Mouse (Mus musculus): ENCODE data around the gene Hypk.
A peak's percentile ranks its signal among the peaks of the same experiment; 100 is the strongest.
"Not testable (repeated sequence)": the region's sequence is repeated elsewhere in the genome, so short reads cannot be mapped to it uniquely, and the experiment has no call there.

The Hypk gene

GRCm38 (mm10) chr2:121484403-121484802, 31.3 kb downstream of the Hypk start:
- DNase-seq (ENCODE audit: extremely low read depth, insufficient read length, low spot score), result not testable (repeated sequence)

GRCm38 (mm10) chr2:121501550-121501949, 48.5 kb downstream of the Hypk start:
- DNase-seq (ENCODE audit: extremely low read depth, insufficient read length, low spot score), result not testable (repeated sequence)

DNA sequence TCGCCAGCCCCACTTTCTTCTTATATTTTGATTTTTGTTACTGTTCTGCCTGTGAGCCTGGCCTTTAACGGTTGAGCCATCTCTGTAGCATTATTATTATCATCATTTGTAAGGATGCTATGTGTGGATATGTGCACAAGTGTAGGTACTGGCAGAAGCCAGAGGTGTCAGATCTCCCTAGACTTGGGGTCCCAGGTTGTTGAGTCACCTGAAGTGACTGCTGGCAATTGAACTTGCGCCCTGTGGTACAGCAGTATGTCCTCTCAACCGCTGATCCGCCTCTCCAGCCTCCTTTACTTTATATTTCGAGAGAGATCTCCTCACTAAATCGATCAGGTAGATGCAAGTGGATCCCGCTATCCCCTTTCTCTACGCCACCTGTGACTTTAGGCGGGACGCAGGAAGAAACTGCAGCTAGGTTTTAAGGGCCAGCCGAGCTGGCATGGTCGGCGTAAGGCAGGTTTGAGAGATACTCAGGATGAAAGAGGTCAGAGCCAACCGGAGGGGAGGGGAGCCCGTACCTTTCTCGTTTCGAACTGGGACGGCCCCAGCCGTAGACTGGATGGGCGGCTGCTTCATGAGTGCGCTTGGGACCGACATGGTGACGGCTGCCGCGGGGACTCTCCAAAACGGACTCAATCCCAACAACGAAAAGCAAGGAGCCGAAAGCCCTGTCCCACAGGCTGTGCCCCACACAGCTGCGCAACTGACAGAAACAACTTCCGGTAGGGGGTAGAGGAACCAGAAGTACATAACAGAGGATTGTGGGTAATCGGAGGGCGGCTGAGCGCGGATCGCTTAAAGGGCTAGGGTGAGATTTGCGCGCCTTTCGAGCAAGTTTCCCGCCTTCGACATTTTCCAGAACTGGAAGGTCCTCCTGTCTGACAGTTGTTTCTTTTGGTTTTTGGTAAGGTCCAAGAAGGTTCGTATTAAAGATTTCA, 53.1 kb downstream of the Hypk start, which contains the start of the genes Mfap1a and Wdr76:
Mfap1a (minus strand) TSS at position 724 of the 941 bp plus-strand sequence.
Wdr76 (plus strand) TSS at position 782 of the 941 bp plus-strand sequence.
- peak; percentile 81 for DNase-seq (ENCODE audit: extremely low read depth, insufficient read length, low spot score)

DNA sequence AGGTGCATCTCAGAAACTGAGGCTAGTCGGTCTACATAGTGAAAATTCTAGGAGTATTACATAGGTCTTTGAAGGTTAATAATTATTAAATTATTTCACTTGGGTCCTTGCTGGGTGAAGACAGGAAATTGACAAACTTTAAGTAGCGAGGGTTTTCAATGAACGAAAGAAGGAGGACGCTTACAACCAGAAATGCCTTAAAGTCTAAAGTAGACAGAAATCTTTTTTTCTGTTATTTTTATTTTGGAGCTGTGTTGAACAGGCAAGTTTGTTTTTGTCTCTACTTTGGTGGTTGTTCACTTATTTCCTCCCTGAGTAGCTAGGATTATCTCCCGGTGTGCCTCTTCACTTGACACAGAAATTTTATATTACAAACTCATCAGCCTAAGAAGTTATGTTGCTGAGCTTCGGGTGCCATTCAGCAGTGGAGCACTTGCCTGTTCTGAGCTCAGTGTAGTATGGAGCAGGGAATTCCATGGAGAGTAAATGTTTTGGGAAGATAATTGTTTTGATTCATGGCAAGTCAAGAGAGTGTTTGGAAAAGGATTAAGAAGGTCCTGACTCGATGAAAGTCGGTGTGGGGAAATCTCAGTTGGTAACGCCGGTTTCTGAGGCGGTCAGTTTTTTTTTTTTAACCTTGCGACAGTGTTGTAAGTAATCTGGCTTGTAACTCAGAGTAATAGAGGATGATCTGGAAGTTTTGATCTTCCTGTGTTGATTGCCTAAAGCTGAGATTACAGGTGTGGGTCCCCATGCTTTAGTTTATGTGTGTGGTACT, 54.3 kb downstream of the Hypk start:
- DNase-seq (ENCODE audit: extremely low read depth, insufficient read length, low spot score), result no peak

- no peak for DNase-seq (ENCODE audit: extremely low read depth, insufficient read length, low spot score)
Observed at GRCm38 (mm10) chr2:121507951-121508330, 54.9 kb downstream of the Hypk start.
